Mouse (Mus musculus): ENCODE measurements around the gene H2-T22.
"Not testable (repeated sequence)": the region's sequence is repeated elsewhere in the genome, so short reads cannot be mapped to it uniquely, and the experiment has no call there.

- peak; percentile 45; the same call in 1 of the 2 replicates for TF ChIP-seq CTCF (IDR thresholded peaks at IDR 0.05; ENCODE audit: borderline replicate concordance, insufficient read depth, low read depth, low read length)
- not testable (repeated sequence) for TF ChIP-seq POLR2A (IDR thresholded peaks at IDR 0.05; ENCODE audit: borderline replicate concordance, insufficient read depth, low read length)
These were observed 7.4 kb downstream of the H2-T22 start for GRCm38 (mm10) chr17:36035010-36035638.
